Mouse (Mus musculus) heart, postnatal 0 days (tissue): Measurements from ENCODE around the gene Fam129c.

Experiments
- CTCF ChIP-seq: IDR thresholded peaks from 2 replicates; pipeline ENCODE4 v1.5.1; 2016; ENCODE audit warnings: antibody characterized with exemption, control low read depth, low read depth
- EP300 ChIP-seq: IDR thresholded peaks from 2 replicates; pipeline ENCODE4 v1.6.1; 2016; ENCODE audit warnings: antibody characterized with exemption, low read depth

GRCm38 (mm10) chr8:71633981-71634667 is 36.7 kb downstream of the Fam129c start:
- TF ChIP-seq CTCF (no peak), EP300 (no peak)
